Mouse (Mus musculus) limb, embryonic 12.5 days (tissue): ENCODE data around the gene Rep15. TPM values are rescaled to one million over a fixed set of nuclear protein-coding genes. Genes with fewer than 3 reads are reported as not detected.

Experiments used
- ATAC-seq: fragments of 200-750 bp; cut with Nextera tagmentation; 2 replicates; pipeline ENCODE4 v1.8.0; 2017; ENCODE audit warnings: low read depth, moderate TSS enrichment; ENCODE audit not compliant: insufficient number of reproducible peaks, insufficient read depth, low FRiP score, low TSS enrichment
- H3K27ac ChIP-seq: fragments of 300-500 bp; sonication (generic); 2 replicates; pipeline ENCODE4 v1.5.1; 2016; ENCODE audit warnings: mild to moderate bottlenecking, moderate library complexity
- H3K27me3 ChIP-seq: fragments of 300-500 bp; sonication (generic); 2 replicates; pipeline ENCODE4 v1.6.1; 2016; ENCODE audit warnings: mild to moderate bottlenecking, moderate library complexity
- H3K36me3 ChIP-seq: fragments of 300-500 bp; sonication (generic); 2 replicates; pipeline ENCODE4 v1.6.1; 2016; ENCODE audit warnings: mild to moderate bottlenecking, moderate library complexity
- H3K4me1 ChIP-seq: fragments of 300-500 bp; sonication (generic); replicated peaks from 2 replicates; pipeline ENCODE4 v1.6.1; 2016
- H3K4me2 ChIP-seq: fragments of 300-500 bp; sonication (generic); 2 replicates; pipeline ENCODE4 v1.6.1; 2016; ENCODE audit warnings: mild to moderate bottlenecking, moderate library complexity
- H3K4me3 ChIP-seq: fragments of 300-500 bp; sonication (generic); replicated peaks from 2 replicates; pipeline ENCODE4 v1.5.1; 2016; ENCODE audit warnings: mild to moderate bottlenecking
- H3K9ac ChIP-seq: fragments of 300-500 bp; sonication (generic); replicated peaks from 2 replicates; pipeline ENCODE4 v1.6.1; 2016; ENCODE audit warnings: mild to moderate bottlenecking, moderate library complexity
- H3K9me3 ChIP-seq: fragments of 300-500 bp; sonication (generic); 2 replicates; pipeline ENCODE4 v1.6.1; 2016; ENCODE audit warnings: mild to moderate bottlenecking, moderate library complexity
- WGBS: fragments of 180-500 bp; shearing (Covaris S2); methylation state at CpG from one replicate; pipeline ENCODE4 v1.1.7; 2016; 5-methylcytosine and 5-hydroxymethylcytosine counted together
- polyA plus RNA-seq: library from polyadenylated mRNA; unstranded; fragments of >200 nt; fragmentation: Nextera tagmentation; extraction: Ambion mirVana; gene quantifications from 2 replicates; pipeline ENCODE4 v1.2.1, GENCODE M21; 2016

Gene Rep15
- polyA plus RNA-seq: 1.6 and 2.0 TPM in 2 replicates

GRCm38 (mm10) chr6:147032303-147032925, at the start of gene Rep15:
TSS of gene Rep15 (plus strand) at chr6:147032584.
- Histone ChIP-seq H3K4me2 (no peak within 1 kb of the TSS), H3K27ac (no peak within 1 kb of the TSS), H3K9me3 (no peaks in the 10 kb centered on the region), H3K27me3 (no peaks in the 10 kb centered on the region), H3K36me3 (peaks cover 44% of the 10 kb centered on the region), H3K4me3 (no peak within 1 kb of the TSS), H3K9ac (no peak within 1 kb of the TSS), H3K4me1 (no peaks in the 10 kb centered on the region)
- 39% methylated on average over 13 of the region's 13 CpGs for WGBS
- no peak for ATAC-seq

- Histone ChIP-seq H3K4me2 (no peak overlapping the region), H3K27ac (peak overlapping the region; percentile 9; the same call in 1 of the 2 replicates), H3K27me3 (no peaks in the 10 kb centered on the region), H3K9ac (no peak overlapping the region), H3K4me1 (peaks cover 26% of the 10 kb centered on the region), H3K4me3 (no peak overlapping the region), H3K36me3 (peaks cover 12% of the 10 kb centered on the region; the same call in 1 of the 2 replicates), H3K9me3 (no peaks in the 10 kb centered on the region)
- 0 out of 2 replicates have a peak, but pooled peaks have one; percentile 43 for ATAC-seq
- WGBS: 64% methylated on average over 3 of the region's 3 CpGs
Measured at GRCm38 (mm10) chr6:146984569-146984968, 47.8 kb upstream of the Rep15 start.

- WGBS: 37% methylated on average over 5 of the region's 5 CpGs
- ATAC-seq: no peak
- H3K36me3 ChIP-seq: peaks cover 49% of the 10 kb centered on the region
- no peaks in the 10 kb centered on the region for H3K9me3 ChIP-seq
- no peaks in the 10 kb centered on the region for H3K4me1 ChIP-seq
- H3K4me3 ChIP-seq: no peak overlapping the region
- no peak overlapping the region for H3K27ac ChIP-seq
- H3K27me3 ChIP-seq: no peaks in the 10 kb centered on the region
- no peak overlapping the region for H3K4me2 ChIP-seq
- no peak overlapping the region for H3K9ac ChIP-seq
Measured at GRCm38 (mm10) chr6:146994236-146994635, 38.1 kb upstream of the Rep15 start.

GRCm38 (mm10) chr6:146995391-146995790, 37.0 kb upstream of the Rep15 start:
- 83% methylated on average over 2 of the region's 2 CpGs for WGBS
- ATAC-seq: no peak
- no peak overlapping the region for H3K4me3 ChIP-seq
- no peak overlapping the region for H3K4me2 ChIP-seq
- H3K4me1 ChIP-seq: no peaks in the 10 kb centered on the region
- no peak overlapping the region for H3K27ac ChIP-seq
- H3K9me3 ChIP-seq: no peaks in the 10 kb centered on the region
- H3K36me3 ChIP-seq: peaks cover 51% of the 10 kb centered on the region
- H3K27me3 ChIP-seq: no peaks in the 10 kb centered on the region
- H3K9ac ChIP-seq: no peak overlapping the region

- Histone ChIP-seq H3K4me1 (no peaks in the 10 kb centered on the region), H3K4me2 (no peak overlapping the region), H3K4me3 (no peak overlapping the region), H3K27me3 (no peaks in the 10 kb centered on the region), H3K9ac (no peak overlapping the region), H3K27ac (no peak overlapping the region), H3K36me3 (peaks cover 50% of the 10 kb centered on the region), H3K9me3 (no peaks in the 10 kb centered on the region)
- ATAC-seq: no peak
- 87% methylated on average over 6 of the region's 6 CpGs for WGBS
Measured at GRCm38 (mm10) chr6:146995878-146996277, 36.5 kb upstream of the Rep15 start.

- 86% methylated on average over 6 of the region's 6 CpGs for WGBS
- Histone ChIP-seq H3K4me3 (no peak overlapping the region), H3K36me3 (peaks cover 62% of the 10 kb centered on the region), H3K9me3 (no peaks in the 10 kb centered on the region), H3K27me3 (no peaks in the 10 kb centered on the region), H3K27ac (no peak overlapping the region), H3K4me1 (no peaks in the 10 kb centered on the region), H3K9ac (no peak overlapping the region), H3K4me2 (no peak overlapping the region)
- ATAC-seq: no peak
Measured at GRCm38 (mm10) chr6:146997006-146997405, 35.4 kb upstream of the Rep15 start.

- Histone ChIP-seq H3K27ac (no peak overlapping the region), H3K9ac (no peak overlapping the region), H3K4me1 (no peaks in the 10 kb centered on the region), H3K9me3 (no peaks in the 10 kb centered on the region), H3K27me3 (no peaks in the 10 kb centered on the region), H3K36me3 (peaks cover 69% of the 10 kb centered on the region), H3K4me3 (no peak overlapping the region), H3K4me2 (no peak overlapping the region)
- no peak for ATAC-seq
- WGBS: 92% methylated on average over 4 of the region's 4 CpGs
Measured at GRCm38 (mm10) chr6:146998710-146999109, 33.7 kb upstream of the Rep15 start.

- H3K4me2 ChIP-seq: no peak overlapping the region
- H3K4me3 ChIP-seq: no peak overlapping the region
- no peaks in the 10 kb centered on the region for H3K9me3 ChIP-seq
- no peak overlapping the region for H3K9ac ChIP-seq
- peaks cover 75% of the 10 kb centered on the region for H3K36me3 ChIP-seq
- 89% methylated on average over 9 of the region's 9 CpGs for WGBS
- H3K27ac ChIP-seq: no peak overlapping the region
- no peaks in the 10 kb centered on the region for H3K4me1 ChIP-seq
- ATAC-seq: no peak
- H3K27me3 ChIP-seq: no peaks in the 10 kb centered on the region
Measured at GRCm38 (mm10) chr6:146999302-146999701, 33.1 kb upstream of the Rep15 start.

GRCm38 (mm10) chr6:146999755-147000154, 32.6 kb upstream of the Rep15 start:
- no peak overlapping the region for H3K4me3 ChIP-seq
- H3K27ac ChIP-seq: peak overlapping the region; percentile 17; the same call in 1 of the 2 replicates
- no peak for ATAC-seq
- no peaks in the 10 kb centered on the region for H3K4me1 ChIP-seq
- H3K9ac ChIP-seq: no peak overlapping the region; the same call in 1 of the 2 replicates
- H3K4me2 ChIP-seq: no peak overlapping the region
- 62% methylated on average over 2 of the region's 2 CpGs for WGBS
- no peaks in the 10 kb centered on the region for H3K9me3 ChIP-seq
- H3K27me3 ChIP-seq: no peaks in the 10 kb centered on the region
- H3K36me3 ChIP-seq: peaks cover 78% of the 10 kb centered on the region

GRCm38 (mm10) chr6:147008148-147008547, 24.2 kb upstream of the Rep15 start:
- H3K27me3 ChIP-seq: no peaks in the 10 kb centered on the region
- H3K9ac ChIP-seq: no peak overlapping the region
- no peak overlapping the region for H3K4me2 ChIP-seq
- 68% methylated on average over 3 of the region's 3 CpGs for WGBS
- peaks cover 56% of the 10 kb centered on the region for H3K36me3 ChIP-seq
- no peaks in the 10 kb centered on the region for H3K9me3 ChIP-seq
- ATAC-seq: no peak
- H3K4me3 ChIP-seq: no peak overlapping the region
- no peak overlapping the region for H3K27ac ChIP-seq
- H3K4me1 ChIP-seq: 0 out of 2 replicates have a peak, but pooled peaks cover 5% of the 10 kb centered on the region

- no peak overlapping the region for H3K9ac ChIP-seq
- no peak overlapping the region for H3K27ac ChIP-seq
- H3K27me3 ChIP-seq: no peaks in the 10 kb centered on the region
- H3K36me3 ChIP-seq: peaks cover 56% of the 10 kb centered on the region
- ATAC-seq: no peak
- H3K9me3 ChIP-seq: no peaks in the 10 kb centered on the region
- H3K4me1 ChIP-seq: 0 out of 2 replicates have a peak, but pooled peaks cover 5% of the 10 kb centered on the region
- H3K4me2 ChIP-seq: no peak overlapping the region
- H3K4me3 ChIP-seq: no peak overlapping the region
- WGBS: 83% methylated on average over 6 of the region's 6 CpGs
Measured at GRCm38 (mm10) chr6:147010358-147010757, 22.0 kb upstream of the Rep15 start.
